Mouse (Mus musculus): Measurements from ENCODE around the gene Dner. TPM values are rescaled to one million over a fixed set of nuclear protein-coding genes. Genes with fewer than 3 reads are reported as not detected.

Dner gene
- total and polyA plus RNA-seq, 3 experiments, result 0.05 to 0.43 (median 0.23) TPM

DNA sequence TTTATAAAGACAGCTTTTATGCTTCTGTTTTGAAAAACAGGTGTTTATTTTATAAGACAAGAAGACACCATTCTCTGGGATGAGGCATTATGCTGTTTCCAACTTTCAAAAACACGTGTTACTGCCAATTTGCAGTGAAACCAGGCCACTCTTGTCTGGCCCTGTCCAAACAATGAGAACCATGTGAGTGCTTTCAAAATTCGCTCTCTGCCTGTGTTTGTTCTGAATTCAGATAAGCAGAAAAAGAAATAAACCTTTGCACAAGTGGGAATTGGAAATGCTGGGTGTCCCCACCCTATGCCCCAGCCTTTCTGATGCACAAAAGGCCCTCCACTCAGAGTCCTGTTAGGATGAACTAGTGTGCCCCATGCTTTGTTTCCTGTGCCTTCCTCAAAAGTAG, 276.6 kb downstream of the Dner start:
- 31% methylated on average over 2 of the region's 2 CpGs for WGBS
- Histone ChIP-seq H3K79me2 (replicated peaks; ENCODE audit: control insufficient read depth, insufficient read depth, low read length) (no peaks in the 10 kb centered on the region), H3K36me3 (ENCODE audit: control insufficient read depth, insufficient read depth, low read length) (no peaks in the 10 kb centered on the region; the same call in 1 of the 2 replicates), H3K4me1 (ENCODE audit: control insufficient read depth, insufficient read depth, low read length) (peaks cover 4% of the 10 kb centered on the region), H3K27me3 (ENCODE audit: control insufficient read depth, insufficient read depth, low read length) (no peaks in the 10 kb centered on the region), H3K27ac (no peak overlapping the region; the same call in 1 of the 2 replicates), H3K4me3 (no peak overlapping the region), H3K9ac (ENCODE audit: low read depth, low read length) (no peak overlapping the region)
- peak in 1 of 2 experiments; percentile 18 for DNase-seq
- intact Hi-C loops (cut with DNase I), result no loop called here
- TF ChIP-seq POLR2A (IDR thresholded peaks at IDR 0.05; ENCODE audit: insufficient read depth, low read depth, low read length) (no peak), CTCF (IDR thresholded peaks at IDR 0.05) (no peak), EP300 (IDR thresholded peaks at IDR 0.05; ENCODE audit: insufficient read depth, low read depth, low read length) (no peak)

DNA sequence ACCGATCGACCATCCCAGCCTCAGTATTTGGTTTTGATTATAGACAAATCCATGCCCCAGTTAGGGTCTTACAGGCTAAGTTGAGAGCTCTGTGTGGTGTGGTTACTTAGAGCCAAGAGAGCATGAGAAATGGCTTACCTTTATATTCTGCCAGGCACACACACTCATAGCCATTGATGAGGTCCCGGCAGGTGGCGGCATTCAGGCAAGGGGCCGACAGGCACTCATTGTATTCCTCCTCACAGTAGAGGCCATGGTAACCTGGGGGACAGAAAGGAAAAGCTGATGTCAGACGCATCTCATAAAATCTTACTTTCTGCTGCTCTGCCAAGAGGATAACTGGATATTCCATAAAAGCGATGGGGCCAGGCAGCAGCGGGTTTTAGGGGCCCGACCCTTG, 277.5 kb downstream of the Dner start:
- DNase-seq, result no peak
- H3K36me3 ChIP-seq (ENCODE audit: control insufficient read depth, insufficient read depth, low read length), result no peaks in the 10 kb centered on the region; the same call in 1 of the 2 replicates
- WGBS, result 82% methylated on average over 9 of the region's 9 CpGs
- intact Hi-C loops (cut with DNase I), result no loop called here
- H3K4me1 ChIP-seq (ENCODE audit: control insufficient read depth, insufficient read depth, low read length), result peaks cover 4% of the 10 kb centered on the region
- H3K9ac ChIP-seq (ENCODE audit: low read depth, low read length), result no peak overlapping the region
- H3K27ac ChIP-seq, result no peak overlapping the region
- no peaks in the 10 kb centered on the region for H3K79me2 ChIP-seq (replicated peaks; ENCODE audit: control insufficient read depth, insufficient read depth, low read length)
- no peak overlapping the region for H3K4me3 ChIP-seq
- no peaks in the 10 kb centered on the region for H3K27me3 ChIP-seq (ENCODE audit: control insufficient read depth, insufficient read depth, low read length)
- TF ChIP-seq EP300 (IDR thresholded peaks at IDR 0.05; ENCODE audit: insufficient read depth, low read depth, low read length) (no peak), CTCF (IDR thresholded peaks at IDR 0.05) (no peak), POLR2A (IDR thresholded peaks at IDR 0.05; ENCODE audit: insufficient read depth, low read depth, low read length) (no peak)

DNA sequence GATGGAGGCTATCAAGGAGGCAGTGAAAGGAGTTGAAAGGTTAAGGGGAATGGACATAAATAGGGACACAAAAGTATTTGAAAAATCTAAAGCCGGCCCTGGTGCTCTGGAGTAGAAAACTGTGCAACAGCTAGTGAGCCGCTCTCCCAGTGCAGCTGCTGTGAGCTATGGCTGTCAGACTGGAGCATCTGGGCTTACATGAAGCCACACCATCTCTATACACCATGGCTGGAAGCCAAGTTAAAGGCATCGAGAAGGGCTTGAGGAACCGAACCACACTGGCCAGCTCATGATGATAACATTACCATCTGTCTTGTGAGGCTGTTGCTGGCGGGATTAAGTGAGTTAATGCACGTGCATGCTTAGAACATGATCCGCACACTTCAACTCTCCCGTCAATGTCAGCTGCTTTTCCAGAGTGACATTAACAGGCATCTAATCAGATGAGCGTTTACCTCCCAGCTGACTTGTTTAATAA, 278.2 kb downstream of the Dner start:
- Histone ChIP-seq H3K79me2 (replicated peaks; ENCODE audit: control insufficient read depth, insufficient read depth, low read length) (no peaks in the 10 kb centered on the region), H3K27me3 (ENCODE audit: control insufficient read depth, insufficient read depth, low read length) (no peaks in the 10 kb centered on the region), H3K4me1 (ENCODE audit: control insufficient read depth, insufficient read depth, low read length) (peaks cover 4% of the 10 kb centered on the region), H3K9ac (ENCODE audit: low read depth, low read length) (no peak overlapping the region), H3K27ac (no peak overlapping the region), H3K36me3 (ENCODE audit: control insufficient read depth, insufficient read depth, low read length) (no peaks in the 10 kb centered on the region; the same call in 1 of the 2 replicates), H3K4me3 (no peak overlapping the region)
- TF ChIP-seq CTCF (IDR thresholded peaks at IDR 0.05) (no peak), EP300 (IDR thresholded peaks at IDR 0.05; ENCODE audit: insufficient read depth, low read depth, low read length) (no peak), POLR2A (IDR thresholded peaks at IDR 0.05; ENCODE audit: insufficient read depth, low read depth, low read length) (no peak)
- WGBS, result 54% methylated on average over 9 of the region's 9 CpGs
- intact Hi-C loops (cut with DNase I), result no loop called here
- DNase-seq, result no peak

DNA sequence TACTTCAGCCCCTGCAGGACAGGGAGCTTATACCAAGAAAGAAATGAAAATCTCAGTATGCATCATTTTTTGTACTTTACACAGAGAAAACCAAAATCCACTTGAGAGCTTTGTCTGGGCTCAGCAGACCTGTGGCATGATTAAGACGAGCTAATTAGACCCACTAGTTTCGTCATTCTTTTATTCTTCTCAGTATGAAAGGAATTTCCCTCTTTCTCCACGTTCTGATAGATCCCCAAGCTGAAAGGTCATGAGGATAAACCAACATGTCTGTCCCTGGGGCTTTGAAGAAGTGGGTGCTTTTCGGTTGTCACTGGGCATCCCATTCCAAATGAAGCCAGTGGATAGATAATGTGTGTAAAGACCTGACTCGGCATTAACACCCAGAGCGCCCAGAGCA, 278.7 kb downstream of the Dner start:
- 63% methylated on average over 6 of the region's 6 CpGs for WGBS
- H3K4me3 ChIP-seq, result no peak overlapping the region
- no peak for TF ChIP-seq POLR2A (IDR thresholded peaks at IDR 0.05; ENCODE audit: insufficient read depth, low read depth, low read length)
- intact Hi-C loops (cut with DNase I), result no loop called here
- DNase-seq, result no peak
- no peak overlapping the region for H3K27ac ChIP-seq
- no peaks in the 10 kb centered on the region for H3K27me3 ChIP-seq (ENCODE audit: control insufficient read depth, insufficient read depth, low read length)
- no peak overlapping the region for H3K9ac ChIP-seq (ENCODE audit: low read depth, low read length)
- no peaks in the 10 kb centered on the region for H3K79me2 ChIP-seq (replicated peaks; ENCODE audit: control insufficient read depth, insufficient read depth, low read length)
- H3K36me3 ChIP-seq (ENCODE audit: control insufficient read depth, insufficient read depth, low read length), result no peaks in the 10 kb centered on the region; the same call in 1 of the 2 replicates
- H3K4me1 ChIP-seq (ENCODE audit: control insufficient read depth, insufficient read depth, low read length), result peaks cover 4% of the 10 kb centered on the region

DNA sequence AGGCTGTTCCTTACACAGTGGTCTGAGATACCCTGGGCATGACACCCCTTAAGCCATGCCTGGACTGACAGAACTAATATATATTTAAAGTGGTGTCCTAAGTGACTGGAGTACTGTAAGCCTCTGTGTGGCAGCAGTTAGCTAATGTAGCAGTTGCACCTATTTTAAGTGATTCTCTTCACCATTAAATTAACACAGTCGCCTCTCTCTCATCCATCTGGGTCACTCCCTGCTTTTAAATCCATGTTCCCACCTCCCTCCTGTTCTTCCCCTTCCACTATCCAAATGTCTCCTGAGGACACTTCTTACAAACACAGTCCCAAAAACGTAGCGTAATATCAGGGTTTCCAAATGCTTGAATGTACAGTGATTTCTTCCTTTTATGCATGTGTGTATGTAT, 281.6 kb downstream of the Dner start:
- Histone ChIP-seq H3K27me3 (ENCODE audit: control insufficient read depth, insufficient read depth, low read length) (no peaks in the 10 kb centered on the region), H3K4me3 (no peak overlapping the region), H3K36me3 (ENCODE audit: control insufficient read depth, insufficient read depth, low read length) (no peaks in the 10 kb centered on the region), H3K79me2 (replicated peaks; ENCODE audit: control insufficient read depth, insufficient read depth, low read length) (no peaks in the 10 kb centered on the region), H3K4me1 (ENCODE audit: control insufficient read depth, insufficient read depth, low read length) (peaks cover 3% of the 10 kb centered on the region), H3K9ac (ENCODE audit: low read depth, low read length) (no peak overlapping the region), H3K27ac (no peak overlapping the region)
- WGBS, result 86% methylated on average over 3 of the region's 3 CpGs
- TF ChIP-seq POLR2A (IDR thresholded peaks at IDR 0.05; ENCODE audit: insufficient read depth, low read depth, low read length), result no peak
- TF ChIP-seq EP300 (IDR thresholded peaks at IDR 0.05; ENCODE audit: insufficient read depth, low read depth, low read length), result no peak
- TF ChIP-seq CTCF (IDR thresholded peaks at IDR 0.05), result no peak
- intact Hi-C loops (cut with DNase I), result no loop called here
- DNase-seq, result no peak

DNA sequence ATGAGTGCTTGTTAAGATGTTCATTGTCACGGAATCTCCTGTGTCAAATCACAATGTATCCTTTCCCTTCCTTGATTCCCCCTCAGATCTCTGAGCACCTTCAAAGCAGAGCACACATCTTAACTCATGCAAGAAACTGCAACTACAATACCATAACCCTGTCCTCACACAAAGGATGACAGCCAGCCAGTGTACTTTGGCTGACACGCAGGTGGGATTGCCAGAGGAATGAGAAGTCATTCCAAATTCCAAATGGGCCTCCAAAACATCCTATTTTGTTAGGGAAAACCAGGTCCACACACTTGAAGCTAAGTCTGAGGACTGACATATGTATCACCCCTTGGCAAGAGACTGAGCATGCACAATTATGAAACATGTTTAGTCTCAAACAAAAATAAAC, 286.5 kb downstream of the Dner start:
- H3K27me3 ChIP-seq (ENCODE audit: control insufficient read depth, insufficient read depth, low read length), result no peaks in the 10 kb centered on the region
- H3K4me3 ChIP-seq, result no peak overlapping the region
- H3K36me3 ChIP-seq (ENCODE audit: control insufficient read depth, insufficient read depth, low read length), result no peaks in the 10 kb centered on the region
- peak overlapping the region; percentile 0; the same call in 1 of the 2 replicates for H3K27ac ChIP-seq
- H3K9ac ChIP-seq (ENCODE audit: low read depth, low read length), result no peak overlapping the region
- no peak for TF ChIP-seq EP300 (IDR thresholded peaks at IDR 0.05; ENCODE audit: insufficient read depth, low read depth, low read length)
- TF ChIP-seq POLR2A (IDR thresholded peaks at IDR 0.05; ENCODE audit: insufficient read depth, low read depth, low read length), result no peak
- no peak for TF ChIP-seq CTCF (IDR thresholded peaks at IDR 0.05)
- H3K4me1 ChIP-seq (ENCODE audit: control insufficient read depth, insufficient read depth, low read length), result peaks cover 5% of the 10 kb centered on the region
- no peaks in the 10 kb centered on the region for H3K79me2 ChIP-seq (replicated peaks; ENCODE audit: control insufficient read depth, insufficient read depth, low read length)
- DNase-seq, result peak in 1 of 2 experiments; percentile 56
- intact Hi-C loops (cut with DNase I), result no loop called here
- 66% methylated on average over 2 of the region's 2 CpGs for WGBS
